Mouse (Mus musculus): ENCODE results near the gene Esf1. TPM values are rescaled to one million over a fixed set of nuclear protein-coding genes. Genes with fewer than 3 reads are reported as not detected.
A peak's percentile ranks its signal among the peaks of the same experiment; 100 is the strongest.
"Not testable (repeated sequence)": the region's sequence is repeated elsewhere in the genome, so short reads cannot be mapped to it uniquely, and the experiment has no call there.

The Esf1 gene
- 24.1 and 26.2 TPM in 2 replicates for polyA plus RNA-seq (2015; fragmentation: Nextera tagmentation; extraction: Ambion mirVana)

DNA sequence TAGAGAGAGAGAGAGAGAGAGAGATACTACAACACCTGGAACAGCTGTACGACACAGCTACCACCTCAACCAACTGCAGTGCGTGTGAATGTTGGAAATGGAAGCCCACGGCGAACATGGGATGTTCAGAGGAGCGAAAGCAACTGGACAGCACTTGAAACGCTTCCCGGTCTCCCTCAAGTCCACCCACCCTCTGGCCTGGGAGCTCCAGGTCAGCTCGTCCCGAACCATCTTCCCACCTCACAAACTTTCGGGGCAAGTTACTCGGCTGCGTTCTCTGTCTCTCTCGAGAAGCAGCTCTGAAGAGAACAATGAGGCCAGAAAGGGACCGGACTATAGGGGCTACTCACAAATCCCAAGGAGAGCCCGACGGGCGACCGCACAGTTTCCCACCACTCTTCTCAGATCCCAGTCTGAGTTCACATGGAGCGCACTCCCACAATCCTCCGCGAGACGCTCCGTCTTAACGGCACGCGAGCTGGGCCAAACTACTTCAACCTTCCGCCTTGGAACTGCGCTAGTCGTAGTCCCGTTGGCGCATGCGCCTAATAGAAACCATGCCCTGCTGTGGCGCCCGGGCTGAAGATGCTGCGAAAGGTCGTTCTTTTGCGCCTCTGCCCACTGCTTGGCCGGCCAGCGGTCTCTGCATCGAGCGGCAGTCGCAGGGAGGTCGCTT, at the start of gene Esf1, which contains the start of gene Ndufaf5:
Gene Esf1, minus strand, starts transcription at position 438 of the 676 bp plus-strand sequence.
Gene Ndufaf5, plus strand, starts transcription at position 523 of the 676 bp plus-strand sequence.
- peak; percentile 99 for ATAC-seq
- H3K9ac ChIP-seq, result peak within 1 kb of the TSS; percentile 88
- peaks cover 18% of the 10 kb centered on the region for H3K4me1 ChIP-seq
- peak within 1 kb of the TSS; percentile 90 for H3K4me2 ChIP-seq
- WGBS, result under 1% methylated on average over 42 of the region's 43 CpGs
- peak within 1 kb of the TSS; percentile 92 for H3K4me3 ChIP-seq
- H3K36me3 ChIP-seq (ENCODE audit: poor library complexity, severe bottlenecking), result peaks cover 22% of the 10 kb centered on the region
- no peaks in the 10 kb centered on the region for H3K27me3 ChIP-seq
- H3K9me3 ChIP-seq (replicated peaks), result no peaks in the 10 kb centered on the region
- H3K27ac ChIP-seq, result no peak within 1 kb of the TSS; the same call in 1 of the 2 replicates

DNA sequence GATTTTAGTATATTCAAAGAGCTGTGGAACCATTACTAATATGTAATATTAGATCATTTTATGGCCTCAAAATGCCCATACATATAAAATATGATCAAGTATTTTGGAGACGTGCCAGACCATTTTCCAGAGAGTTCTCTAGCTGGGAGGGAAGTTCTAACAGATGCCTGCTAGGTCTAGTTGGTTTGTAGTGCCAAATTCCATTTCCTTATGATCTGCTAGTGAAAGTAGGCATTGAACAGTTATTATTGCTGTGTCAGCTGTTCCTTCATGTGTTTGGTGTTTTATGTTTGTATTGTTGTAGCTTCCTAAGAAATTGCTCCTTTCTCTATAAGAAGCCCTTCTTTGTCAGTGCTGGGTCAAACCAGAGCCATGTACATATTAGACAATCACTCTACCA, 45.6 kb upstream of the Esf1 start:
- Histone ChIP-seq H3K27ac (no peak overlapping the region), H3K27me3 (no peaks in the 10 kb centered on the region)
- no peak for ATAC-seq

DNA sequence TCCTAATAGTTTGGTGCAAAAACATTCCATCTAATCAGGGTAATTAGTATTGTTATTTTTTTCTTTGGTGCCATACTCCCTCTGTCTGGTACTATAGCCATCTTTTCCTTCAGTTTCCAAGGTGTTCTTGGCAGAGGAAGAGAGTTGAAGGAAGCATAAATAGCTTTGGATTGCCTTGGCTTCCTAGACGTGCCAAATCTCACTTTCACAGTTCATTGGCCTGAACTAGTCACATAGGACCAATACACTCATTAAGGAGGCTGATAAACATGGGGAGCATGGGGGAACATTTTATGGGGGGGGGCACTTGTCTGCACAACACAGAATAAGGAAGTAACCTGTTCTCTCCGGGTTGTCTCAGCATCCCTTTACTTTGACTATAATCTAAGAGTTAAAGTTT, 45.1 kb upstream of the Esf1 start:
- Histone ChIP-seq H3K4me2 (no peak overlapping the region), H3K4me3 (no peak overlapping the region), H3K4me1 (0 out of 2 replicates have a peak, but pooled peaks cover 3% of the 10 kb centered on the region), H3K9me3 (replicated peaks) (no peaks in the 10 kb centered on the region), H3K27me3 (no peaks in the 10 kb centered on the region), H3K36me3 (ENCODE audit: poor library complexity, severe bottlenecking) (no peaks in the 10 kb centered on the region), H3K27ac (no peak overlapping the region), H3K9ac (no peak overlapping the region)
- ATAC-seq, result peak; percentile 48; the same call in 1 of the 2 replicates
- 69% methylated on average over 2 of the region's 2 CpGs for WGBS

More for the DNA sequence above, 45.6 kb upstream of the Esf1 start:
- Histone ChIP-seq H3K4me3 (no peak overlapping the region), H3K9me3 (replicated peaks) (no peaks in the 10 kb centered on the region), H3K9ac (no peak overlapping the region), H3K36me3 (ENCODE audit: poor library complexity, severe bottlenecking) (no peaks in the 10 kb centered on the region), H3K4me1 (0 out of 2 replicates have a peak, but pooled peaks cover 3% of the 10 kb centered on the region), H3K4me2 (no peak overlapping the region)
- WGBS, result 86% methylated on average over 1 of the region's 1 CpGs

DNA sequence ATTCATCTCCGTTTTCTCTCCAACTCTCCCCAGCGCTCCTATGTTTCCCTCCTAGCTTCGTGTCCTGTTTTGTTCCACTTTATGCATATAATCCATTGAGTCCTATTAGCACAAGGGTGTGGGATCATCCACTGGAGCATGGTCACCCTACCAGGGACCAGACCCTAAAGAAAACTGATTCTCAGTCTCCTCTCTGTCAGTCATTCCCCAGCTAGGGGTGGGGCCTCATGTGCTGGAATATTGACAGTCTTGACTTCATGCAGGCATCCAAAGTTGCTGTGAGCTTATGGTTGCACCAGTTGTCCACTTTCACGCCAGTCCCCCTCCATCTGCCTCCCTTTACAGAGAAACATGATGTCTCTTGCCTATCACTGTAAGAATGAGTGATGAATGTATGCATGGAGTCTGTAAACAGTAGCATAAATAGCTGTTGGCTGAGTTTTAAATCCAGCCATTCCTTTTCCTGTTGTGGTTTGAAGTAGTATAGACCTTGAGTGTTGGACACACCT, 44.2 kb upstream of the Esf1 start:
- no peak overlapping the region for H3K4me2 ChIP-seq
- H3K36me3 ChIP-seq (ENCODE audit: poor library complexity, severe bottlenecking), result no peaks in the 10 kb centered on the region
- H3K4me1 ChIP-seq, result no peaks in the 10 kb centered on the region
- no peaks in the 10 kb centered on the region for H3K27me3 ChIP-seq
- ATAC-seq, result peak; percentile 52; the same call in 1 of the 2 replicates
- H3K9me3 ChIP-seq (replicated peaks), result no peaks in the 10 kb centered on the region
- no peak overlapping the region for H3K4me3 ChIP-seq
- 84% methylated on average over 4 of the region's 4 CpGs for whole genome bisulfite sequencing
- no peak overlapping the region for H3K27ac ChIP-seq
- no peak overlapping the region for H3K9ac ChIP-seq

DNA sequence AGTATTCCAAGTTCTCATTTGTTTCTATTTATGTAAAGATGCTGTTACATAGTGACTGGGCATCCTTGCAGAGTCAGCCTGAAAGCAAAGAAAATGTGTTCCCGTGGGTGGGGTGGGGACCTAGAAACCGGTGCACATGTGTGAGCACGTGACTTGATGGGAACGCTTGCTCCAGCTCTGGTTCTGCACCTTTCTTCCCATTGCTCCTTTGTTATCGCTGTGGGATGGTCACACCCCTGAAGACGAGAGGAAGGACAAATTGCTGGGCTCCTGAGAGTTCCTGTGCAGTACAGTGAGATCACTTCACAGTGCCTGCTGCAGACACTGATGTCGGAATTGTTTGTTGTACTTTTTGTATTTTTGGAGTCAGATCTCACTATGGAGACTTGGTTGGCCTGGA, 33.4 kb upstream of the Esf1 start:
- H3K4me1 ChIP-seq, result no peaks in the 10 kb centered on the region
- peaks cover 34% of the 10 kb centered on the region for H3K36me3 ChIP-seq (ENCODE audit: poor library complexity, severe bottlenecking)
- no peak for ATAC-seq
- no peaks in the 10 kb centered on the region for H3K27me3 ChIP-seq
- no peaks in the 10 kb centered on the region for H3K9me3 ChIP-seq (replicated peaks)
- H3K9ac ChIP-seq, result no peak overlapping the region
- H3K4me3 ChIP-seq, result no peak overlapping the region
- no peak overlapping the region for H3K27ac ChIP-seq
- WGBS, result 89% methylated on average over 7 of the region's 7 CpGs
- no peak overlapping the region for H3K4me2 ChIP-seq

DNA sequence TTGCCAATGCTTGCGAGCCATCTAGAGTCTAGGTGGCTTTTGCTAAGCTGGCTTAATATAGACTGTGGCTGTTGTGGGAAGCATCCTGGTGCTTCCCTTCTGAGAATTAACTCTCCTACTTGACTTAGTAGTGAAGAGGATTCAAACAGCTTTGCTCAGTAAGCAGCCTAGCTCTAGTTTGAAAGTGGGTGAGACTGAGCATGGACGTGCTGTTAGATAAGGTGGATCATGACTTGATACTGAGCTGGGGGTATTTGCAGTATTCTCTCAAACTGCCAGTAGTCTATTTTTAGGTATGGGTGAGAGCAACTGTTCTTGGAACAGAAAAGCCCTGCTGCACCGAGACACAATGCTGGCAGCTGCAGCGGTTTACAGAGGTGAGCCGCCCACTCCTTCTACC, 32.2 kb upstream of the Esf1 start:
- WGBS, result 94% methylated on average over 5 of the region's 5 CpGs
- Histone ChIP-seq H3K27me3 (no peaks in the 10 kb centered on the region), H3K9me3 (replicated peaks) (no peaks in the 10 kb centered on the region), H3K36me3 (ENCODE audit: poor library complexity, severe bottlenecking) (peaks cover 34% of the 10 kb centered on the region), H3K4me2 (no peak overlapping the region), H3K4me1 (no peaks in the 10 kb centered on the region), H3K4me3 (no peak overlapping the region), H3K9ac (no peak overlapping the region), H3K27ac (no peak overlapping the region)
- ATAC-seq, result no peak

DNA sequence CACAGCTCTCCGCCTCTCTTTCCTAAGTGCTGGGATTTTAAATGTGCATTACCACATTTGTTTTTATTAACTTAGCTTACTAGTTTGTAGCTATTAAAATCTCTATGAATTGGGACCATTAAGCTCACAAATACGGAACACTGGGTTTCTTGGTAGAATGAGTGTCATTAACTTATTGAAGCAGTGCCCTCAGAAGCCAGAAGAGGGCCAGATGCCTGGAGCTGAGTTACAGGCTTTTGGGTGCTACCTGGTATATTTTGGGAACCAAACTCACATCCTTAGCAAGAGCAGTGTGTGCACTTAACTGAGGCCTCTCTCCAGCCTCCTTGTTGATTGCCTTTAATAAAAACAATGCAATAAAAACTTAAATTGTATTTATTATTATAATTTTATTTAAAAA, 30.3 kb upstream of the Esf1 start:
- H3K4me3 ChIP-seq, result no peak overlapping the region
- no peak overlapping the region for H3K9ac ChIP-seq
- H3K27me3 ChIP-seq, result no peaks in the 10 kb centered on the region
- ATAC-seq, result no peak
- peaks cover 38% of the 10 kb centered on the region for H3K36me3 ChIP-seq (ENCODE audit: poor library complexity, severe bottlenecking)
- 80% methylated on average over 2 of the region's 2 CpGs for WGBS
- no peak overlapping the region for H3K4me2 ChIP-seq
- no peaks in the 10 kb centered on the region for H3K9me3 ChIP-seq (replicated peaks)
- H3K4me1 ChIP-seq, result no peaks in the 10 kb centered on the region
- H3K27ac ChIP-seq, result no peak overlapping the region

DNA sequence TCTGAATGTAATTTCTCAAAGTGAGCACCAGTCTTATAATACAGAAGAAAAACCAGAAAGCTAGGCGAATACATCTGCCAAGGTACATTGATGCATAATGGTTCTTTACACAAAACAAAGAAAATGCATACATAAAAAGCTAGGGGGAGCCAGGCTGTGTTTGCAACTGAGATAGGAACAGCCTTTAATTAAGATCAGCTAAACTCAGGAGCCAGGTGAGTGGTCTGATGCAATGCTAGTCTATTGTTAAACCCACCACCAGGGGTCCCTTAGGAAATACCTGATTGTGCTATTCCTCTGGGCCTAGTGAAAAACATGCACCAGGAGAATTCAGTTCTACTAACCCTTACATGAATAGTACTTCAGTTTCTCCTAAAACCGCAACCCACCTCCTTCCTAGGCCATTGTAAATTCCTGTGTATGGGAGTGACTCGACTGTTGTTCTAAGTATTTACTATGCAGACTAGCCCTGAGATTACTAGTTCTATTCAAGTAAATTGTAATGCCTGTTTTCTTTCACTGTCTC, 15.4 kb upstream of the Esf1 start:
- H3K27ac ChIP-seq; H3K9me3 ChIP-seq (replicated peaks); ATAC-seq; H3K27me3 ChIP-seq; H3K9ac ChIP-seq; H3K4me3 ChIP-seq; H3K4me1 ChIP-seq; H3K4me2 ChIP-seq: not testable (repeated sequence)
- H3K36me3 ChIP-seq (ENCODE audit: poor library complexity, severe bottlenecking), result peaks cover 55% of the 10 kb centered on the region
- 90% methylated on average over 3 of the region's 3 CpGs for WGBS

DNA sequence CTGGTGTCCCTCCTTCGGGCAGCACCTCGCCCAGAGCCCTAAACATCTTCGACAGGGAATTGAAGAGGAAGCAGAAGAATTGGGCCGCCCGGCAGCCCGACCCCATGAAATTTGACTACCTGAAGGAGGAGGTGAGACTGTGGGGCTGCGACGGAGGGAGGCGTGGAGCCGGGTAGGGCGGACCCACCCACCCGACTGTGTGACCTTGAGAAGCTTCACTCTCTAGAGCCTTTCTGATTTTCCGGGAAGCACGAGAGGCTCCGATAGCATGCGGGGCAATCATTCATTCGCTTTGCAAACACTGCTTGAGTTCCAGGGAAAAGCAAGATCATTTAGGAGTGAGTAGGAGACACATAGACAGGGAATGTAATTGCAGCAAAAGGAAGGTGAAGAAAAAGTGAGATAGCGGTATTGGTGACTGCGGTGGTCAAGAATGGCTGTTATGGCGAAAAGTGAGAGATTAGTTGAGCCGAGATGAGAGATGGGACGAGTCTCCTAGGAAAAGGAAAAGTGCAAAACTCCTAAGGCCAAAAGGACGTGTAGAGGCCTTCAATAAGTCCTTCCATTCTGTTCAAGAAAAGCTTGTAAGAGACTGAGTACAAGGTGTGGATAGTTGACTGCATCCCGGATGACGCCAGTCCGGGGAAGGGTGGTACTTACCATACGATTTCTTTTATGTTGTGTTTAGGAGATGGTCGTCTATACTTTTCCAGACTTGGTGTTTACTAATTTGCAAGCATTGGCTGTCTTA, 614 bp upstream of the Esf1 start:
- H3K4me1 ChIP-seq, result peaks cover 18% of the 10 kb centered on the region
- H3K9ac ChIP-seq, result peak overlapping the region; percentile 88
- H3K36me3 ChIP-seq (ENCODE audit: poor library complexity, severe bottlenecking), result peaks cover 21% of the 10 kb centered on the region
- WGBS, result 7% methylated on average over 28 of the region's 28 CpGs
- peak overlapping the region; percentile 92 for H3K4me3 ChIP-seq
- peak overlapping the region; percentile 90 for H3K4me2 ChIP-seq
- H3K27ac ChIP-seq, result no peak overlapping the region
- ATAC-seq, result peak; percentile 85
- H3K9me3 ChIP-seq (replicated peaks), result no peaks in the 10 kb centered on the region
- H3K27me3 ChIP-seq, result no peaks in the 10 kb centered on the region

DNA sequence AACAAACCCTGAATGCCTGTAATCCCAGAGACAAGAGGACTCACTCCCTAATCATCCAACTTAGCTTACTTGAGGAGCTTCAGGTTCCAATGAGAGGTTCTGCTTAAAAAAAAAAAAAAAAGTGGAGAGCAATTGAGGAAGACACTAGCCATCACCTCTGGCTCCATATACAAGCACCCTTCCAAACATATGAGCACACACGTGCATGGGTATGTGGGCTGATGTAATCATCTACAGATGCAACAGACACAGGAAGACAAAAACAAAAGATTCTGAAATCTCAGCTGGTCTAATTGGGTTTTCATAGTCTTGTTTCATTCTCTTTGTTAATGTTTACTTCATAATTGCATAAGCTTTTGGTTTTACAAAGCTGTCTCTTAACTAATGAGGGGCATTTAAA, 1.3 kb downstream of the Esf1 start:
- H3K4me3 ChIP-seq, result no peak overlapping the region; the same call in 1 of the 2 replicates
- H3K9me3 ChIP-seq (replicated peaks), result no peaks in the 10 kb centered on the region
- 83% methylated on average over 1 of the region's 1 CpGs for WGBS
- no peaks in the 10 kb centered on the region for H3K27me3 ChIP-seq
- peaks cover 25% of the 10 kb centered on the region for H3K36me3 ChIP-seq (ENCODE audit: poor library complexity, severe bottlenecking)
- H3K4me2 ChIP-seq, result no peak overlapping the region
- H3K4me1 ChIP-seq, result peaks cover 18% of the 10 kb centered on the region
- no peak for ATAC-seq
- no peak overlapping the region for H3K9ac ChIP-seq
- no peak overlapping the region for H3K27ac ChIP-seq

DNA sequence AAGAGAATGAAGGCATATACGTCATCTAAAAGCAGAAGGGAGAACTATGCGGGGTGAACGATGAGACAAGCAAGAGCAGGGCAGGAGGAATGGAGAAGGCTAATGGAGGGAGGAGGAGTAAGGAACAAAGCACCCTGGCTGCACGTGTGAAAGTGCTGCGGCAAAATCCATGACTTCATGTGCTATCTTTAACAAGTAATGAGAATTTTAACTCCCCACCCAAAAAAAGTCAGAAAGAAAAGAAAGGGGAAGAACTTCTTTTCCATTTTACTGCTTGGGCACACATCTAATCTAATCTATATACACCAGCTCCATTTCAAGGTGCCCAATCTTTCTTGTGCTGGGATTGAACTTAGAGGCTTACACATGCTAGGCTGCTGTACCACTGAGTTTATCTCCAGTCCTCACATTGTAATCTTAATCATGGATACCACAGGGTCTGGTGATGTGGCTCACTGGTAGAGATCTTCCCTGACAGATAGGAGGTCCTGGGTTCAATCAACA, 7.0 kb downstream of the Esf1 start:
- no peak overlapping the region for H3K9ac ChIP-seq
- H3K4me1 ChIP-seq, result no peaks in the 10 kb centered on the region
- H3K4me2 ChIP-seq, result no peak overlapping the region
- H3K27ac ChIP-seq, result no peak overlapping the region
- no peaks in the 10 kb centered on the region for H3K27me3 ChIP-seq
- peaks cover 37% of the 10 kb centered on the region for H3K36me3 ChIP-seq (ENCODE audit: poor library complexity, severe bottlenecking)
- 94% methylated on average over 5 of the region's 5 CpGs for WGBS
- no peak overlapping the region for H3K4me3 ChIP-seq
- H3K9me3 ChIP-seq (replicated peaks), result no peaks in the 10 kb centered on the region
- no peak for ATAC-seq

DNA sequence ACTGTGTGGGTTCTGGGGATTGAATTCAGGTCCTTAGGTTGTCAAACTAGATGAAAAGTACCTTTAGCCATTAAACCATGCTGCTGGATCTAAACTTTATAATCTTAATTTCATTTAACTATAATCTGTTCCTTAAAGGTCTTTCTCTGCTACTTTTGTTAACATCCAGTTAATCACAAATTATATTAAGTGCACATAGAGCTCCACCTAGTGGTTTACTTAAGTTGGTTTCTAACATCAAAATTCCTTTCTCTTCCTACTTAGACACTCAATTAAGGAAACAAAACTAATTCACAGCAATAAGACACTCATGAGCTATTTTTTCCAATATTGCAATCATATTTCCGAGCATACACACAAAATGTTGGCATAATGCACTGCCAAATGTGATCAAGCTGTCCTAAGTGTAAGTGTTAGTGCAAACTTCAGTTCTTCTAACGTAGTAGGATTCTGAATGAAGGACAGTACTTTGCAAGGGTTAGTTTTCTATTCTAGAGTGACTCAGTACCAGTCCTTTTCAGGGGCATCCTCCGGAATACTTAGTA, 11.1 kb downstream of the Esf1 start:
- Histone ChIP-seq H3K27me3 (no peaks in the 10 kb centered on the region), H3K36me3 (ENCODE audit: poor library complexity, severe bottlenecking) (peaks cover 43% of the 10 kb centered on the region), H3K9ac (no peak overlapping the region), H3K4me1 (no peaks in the 10 kb centered on the region), H3K4me3 (no peak overlapping the region), H3K9me3 (replicated peaks) (no peaks in the 10 kb centered on the region), H3K27ac (no peak overlapping the region), H3K4me2 (no peak overlapping the region)
- WGBS, result 81% methylated on average over 3 of the region's 3 CpGs
- no peak for ATAC-seq
